In genomic region chr13:59842226-59843210, GRCm38 (mm10) we compare ENCODE assay signal across 7 mouse cellular contexts. TPM values are rescaled to one million over a fixed set of nuclear protein-coding genes. Genes with fewer than 3 reads are reported as not detected.
DNase-seq lines count a peak whose midpoint lies in the region; ATAC-seq and TF ChIP-seq lines count a peak whose summit lies in the region.

No protein-coding gene starts in this region.

- peak; percentile 94 for TF ChIP-seq CTCF in intestine, postnatal 0 days (IDR thresholded peaks at IDR 0.05; ENCODE audit: low read depth)

- WGBS in intestine, postnatal 0 days: 27% methylated on average over 16 of the region's 16 CpGs
- 46% methylated on average over 16 of the region's 16 CpGs for WGBS in midbrain, embryonic 11.5 days

- H3K27ac ChIP-seq in intestine, postnatal 0 days (ENCODE audit: low read depth, low read length): no peak overlapping the region
- H3K27ac ChIP-seq in midbrain, embryonic 11.5 days (ENCODE audit: low read depth, low read length): no peak overlapping the region

- peak; percentile 79 for DNase-seq in adrenal gland, adult 2 months
- peak; percentile 95 for DNase-seq in embryo, embryonic 10 days (ENCODE audit: low spot score)
- peak; percentile 51 for DNase-seq in gastrocnemius, postnatal 25 days
- DNase-seq in left cerebral cortex, postnatal 4 days: peak; percentile 86
- peak; percentile 96 for DNase-seq in midbrain, embryonic 11.5 days (ENCODE audit: low spot score, missing footprints)
- DNase-seq in skeletal muscle tissue, adult 2 months (ENCODE audit: low read depth, low spot score): peak; percentile 76

- no peak overlapping the region for H3K4me3 ChIP-seq in intestine, postnatal 0 days (ENCODE audit: low read depth, low read length)
- no peak overlapping the region for H3K4me3 ChIP-seq in midbrain, embryonic 11.5 days (ENCODE audit: low read depth, low read length)

- intact Hi-C loops in left cerebral cortex, postnatal 4 days (cut with DNase I): loop anchor here (5.0 kb wide), 1 partner anchor 625 kb away; no protein-coding TSS in a partner anchor

- no peaks in the 10 kb centered on the region for H3K9me3 ChIP-seq in intestine, postnatal 0 days (ENCODE audit: control insufficient read depth)
- H3K9me3 ChIP-seq in midbrain, embryonic 11.5 days (ENCODE audit: control insufficient read depth, low read length): no peaks in the 10 kb centered on the region

- H3K36me3 ChIP-seq in intestine, postnatal 0 days (ENCODE audit: control insufficient read depth, insufficient read depth): no peaks in the 10 kb centered on the region
- no peaks in the 10 kb centered on the region for H3K36me3 ChIP-seq in midbrain, embryonic 11.5 days (ENCODE audit: control insufficient read depth, insufficient read depth, low read length)

- H3K4me2 ChIP-seq in intestine, postnatal 0 days (replicated peaks; ENCODE audit: low read depth): peak overlapping the region; percentile 54
- H3K4me2 ChIP-seq in midbrain, embryonic 11.5 days: no peak overlapping the region

- no peaks in the 10 kb centered on the region for H3K4me1 ChIP-seq in intestine, postnatal 0 days (replicated peaks; ENCODE audit: control insufficient read depth, insufficient read depth, low read length)
- H3K4me1 ChIP-seq in midbrain, embryonic 11.5 days (ENCODE audit: control insufficient read depth, insufficient read depth, low read length): no peaks in the 10 kb centered on the region

- no peak overlapping the region; the same call in 1 of the 2 replicates for H3K9ac ChIP-seq in intestine, postnatal 0 days (ENCODE audit: low read depth, low read length)
- no peak overlapping the region for H3K9ac ChIP-seq in midbrain, embryonic 11.5 days (ENCODE audit: low read length)

- no peaks in the 10 kb centered on the region for H3K27me3 ChIP-seq in intestine, postnatal 0 days (replicated peaks; ENCODE audit: control insufficient read depth, insufficient read depth, low read length)
- H3K27me3 ChIP-seq in midbrain, embryonic 11.5 days (ENCODE audit: control insufficient read depth, insufficient read depth, low read length): no peaks in the 10 kb centered on the region

- ATAC-seq in intestine, postnatal 0 days: peak; percentile 42; the same call in 1 of the 2 replicates
- ATAC-seq in midbrain, embryonic 11.5 days (ENCODE audit: low FRiP score): peak; percentile 41; the same call in 1 of the 2 replicates

RNA-seq across cellular contexts. Expression of gene Tut7, which starts 19.6 kb away (rescaled TPM):
- 10 to 100 TPM; 60.9 to 79.3 TPM for total RNA-seq in adrenal gland, adult 2 months (2021)
- 14.8 and 16.4 TPM in 2 replicates for polyA plus RNA-seq in adrenal gland, adult 2 months (2012; rRNA removed)
- total RNA-seq in gastrocnemius, postnatal 25 days (2021): 10 to 100 TPM; 38.7 to 40.8 TPM
- polyA plus RNA-seq in intestine, postnatal 0 days (2015; fragmentation: Nextera tagmentation; extraction: Ambion mirVana): 50.1 and 55.4 TPM in 2 replicates
- total RNA-seq in left cerebral cortex, postnatal 4 days (2021): 10 to 100 TPM; 66.2 to 70.8 TPM
- polyA plus RNA-seq in midbrain, embryonic 11.5 days (2014; fragmentation: Nextera tagmentation; extraction: Ambion mirVana): 47.2 and 48.7 TPM in 2 replicates
